Mouse (Mus musculus): Measurements from ENCODE around the gene Upk3bl. TPM values are rescaled to one million over a fixed set of nuclear protein-coding genes. Genes with fewer than 3 reads are reported as not detected.
"Not testable (repeated sequence)": the region's sequence is repeated elsewhere in the genome, so short reads cannot be mapped to it uniquely, and the experiment has no call there.

Upk3bl gene
- polyA plus RNA-seq, 1 experiment from 2014 or later: 2.6 TPM

GRCm38 (mm10) chr5:136051231-136052085, 2.8 kb upstream of the Upk3bl start:
- peak overlapping the region; percentile 16; the same call in 1 of the 2 replicates for H3K4me3 ChIP-seq
- WGBS: 13% methylated on average over 10 of the region's 10 CpGs
- H3K9me3 ChIP-seq: no peaks in the 10 kb centered on the region
- peaks cover 15% of the 10 kb centered on the region for H3K4me1 ChIP-seq
- H3K36me3 ChIP-seq: no peaks in the 10 kb centered on the region
- peak overlapping the region; percentile 74 for H3K27ac ChIP-seq
- no peaks in the 10 kb centered on the region for H3K27me3 ChIP-seq (ENCODE audit: insufficient read depth, poor library complexity, severe bottlenecking)
- peak; percentile 79 for DNase-seq (ENCODE audit: low spot score)

- no peaks in the 10 kb centered on the region for H3K9me3 ChIP-seq
- H3K27ac ChIP-seq: no peak overlapping the region
- 74% methylated on average over 8 of the region's 8 CpGs for WGBS
- no peaks in the 10 kb centered on the region for H3K36me3 ChIP-seq
- 0 out of 2 replicates have a peak, but pooled peaks cover 13% of the 10 kb centered on the region for H3K27me3 ChIP-seq (ENCODE audit: insufficient read depth, poor library complexity, severe bottlenecking)
- H3K4me1 ChIP-seq: peaks cover 20% of the 10 kb centered on the region
- DNase-seq (ENCODE audit: low spot score): no peak
- no peak overlapping the region for H3K4me3 ChIP-seq
Observed at GRCm38 (mm10) chr5:136052861-136053655, 1.2 kb upstream of the Upk3bl start.

GRCm38 (mm10) chr5:136056062-136056461, 1.8 kb downstream of the Upk3bl start:
- peaks cover 41% of the 10 kb centered on the region for H3K27me3 ChIP-seq (ENCODE audit: insufficient read depth, poor library complexity, severe bottlenecking)
- 34% methylated on average over 4 of the region's 4 CpGs for WGBS
- H3K4me3 ChIP-seq: no peak overlapping the region
- H3K9me3 ChIP-seq: no peaks in the 10 kb centered on the region
- peaks cover 19% of the 10 kb centered on the region for H3K4me1 ChIP-seq
- H3K27ac ChIP-seq: no peak overlapping the region
- DNase-seq (ENCODE audit: low spot score): no peak
- H3K36me3 ChIP-seq: no peaks in the 10 kb centered on the region

- WGBS: 28% methylated on average over 8 of the region's 8 CpGs
- H3K36me3 ChIP-seq: no peaks in the 10 kb centered on the region
- H3K27me3 ChIP-seq (ENCODE audit: insufficient read depth, poor library complexity, severe bottlenecking): peaks cover 50% of the 10 kb centered on the region
- peaks cover 9% of the 10 kb centered on the region for H3K4me1 ChIP-seq
- no peak overlapping the region for H3K4me3 ChIP-seq
- no peak for DNase-seq (ENCODE audit: low spot score)
- no peaks in the 10 kb centered on the region for H3K9me3 ChIP-seq
- H3K27ac ChIP-seq: no peak overlapping the region
Observed at GRCm38 (mm10) chr5:136057085-136057484, 2.8 kb downstream of the Upk3bl start.

- H3K27me3 ChIP-seq (ENCODE audit: insufficient read depth, poor library complexity, severe bottlenecking): peaks cover 55% of the 10 kb centered on the region
- no peak overlapping the region for H3K27ac ChIP-seq
- H3K36me3 ChIP-seq: no peaks in the 10 kb centered on the region
- WGBS: 11% methylated on average over 12 of the region's 12 CpGs
- peak; percentile 85 for DNase-seq (ENCODE audit: low spot score)
- H3K4me3 ChIP-seq: no peak overlapping the region
- H3K9me3 ChIP-seq: no peaks in the 10 kb centered on the region
- H3K4me1 ChIP-seq: peaks cover 5% of the 10 kb centered on the region; the same call in 1 of the 2 replicates
Observed at GRCm38 (mm10) chr5:136061567-136061966, 7.3 kb downstream of the Upk3bl start.

GRCm38 (mm10) chr5:136063920-136064319, 9.6 kb downstream of the Upk3bl start:
- H3K36me3 ChIP-seq: no peaks in the 10 kb centered on the region
- no peak for DNase-seq (ENCODE audit: low spot score)
- H3K27me3 ChIP-seq (ENCODE audit: insufficient read depth, poor library complexity, severe bottlenecking): peaks cover 36% of the 10 kb centered on the region
- H3K9me3 ChIP-seq: no peaks in the 10 kb centered on the region
- no peak overlapping the region for H3K4me3 ChIP-seq
- no peaks in the 10 kb centered on the region for H3K4me1 ChIP-seq
- 87% methylated on average over 10 of the region's 10 CpGs for WGBS
- H3K27ac ChIP-seq: no peak overlapping the region

- H3K27ac ChIP-seq; H3K36me3 ChIP-seq; H3K9me3 ChIP-seq; DNase-seq (ENCODE audit: low spot score); H3K4me1 ChIP-seq; H3K4me3 ChIP-seq: not testable (repeated sequence)
- peaks cover 15% of the 10 kb centered on the region for H3K27me3 ChIP-seq (ENCODE audit: insufficient read depth, poor library complexity, severe bottlenecking)
- WGBS: 67% methylated on average over 11 of the region's 11 CpGs
Observed at GRCm38 (mm10) chr5:136066404-136067148, 12.3 kb downstream of the Upk3bl start.

- no peak for DNase-seq (ENCODE audit: low spot score)
- Histone ChIP-seq H3K4me3 (no peak overlapping the region), H3K9me3 (no peaks in the 10 kb centered on the region), H3K4me1 (no peaks in the 10 kb centered on the region), H3K27me3 (ENCODE audit: insufficient read depth, poor library complexity, severe bottlenecking) (peaks cover 11% of the 10 kb centered on the region), H3K27ac (no peak overlapping the region), H3K36me3 (no peaks in the 10 kb centered on the region)
- 60% methylated on average over 2 of the region's 2 CpGs for WGBS
Observed at GRCm38 (mm10) chr5:136069411-136069810, 15.1 kb downstream of the Upk3bl start.

GRCm38 (mm10) chr5:136073051-136073450, 18.8 kb downstream of the Upk3bl start:
- H3K9me3 ChIP-seq: no peaks in the 10 kb centered on the region
- WGBS: 62% methylated on average over 6 of the region's 6 CpGs
- no peak overlapping the region for H3K27ac ChIP-seq
- no peak for DNase-seq (ENCODE audit: low spot score)
- H3K4me3 ChIP-seq: no peak overlapping the region
- peaks cover 5% of the 10 kb centered on the region; the same call in 1 of the 2 replicates for H3K27me3 ChIP-seq (ENCODE audit: insufficient read depth, poor library complexity, severe bottlenecking)
- H3K36me3 ChIP-seq: no peaks in the 10 kb centered on the region
- H3K4me1 ChIP-seq: no peaks in the 10 kb centered on the region

- H3K27ac ChIP-seq: no peak overlapping the region
- H3K9me3 ChIP-seq: no peaks in the 10 kb centered on the region
- WGBS: 60% methylated on average over 11 of the region's 11 CpGs
- H3K4me1 ChIP-seq: no peaks in the 10 kb centered on the region
- H3K27me3 ChIP-seq (ENCODE audit: insufficient read depth, poor library complexity, severe bottlenecking): peaks cover 5% of the 10 kb centered on the region; the same call in 1 of the 2 replicates
- no peak overlapping the region for H3K4me3 ChIP-seq
- DNase-seq (ENCODE audit: low spot score): no peak
- H3K36me3 ChIP-seq: no peaks in the 10 kb centered on the region
Observed at GRCm38 (mm10) chr5:136073526-136073925, 19.2 kb downstream of the Upk3bl start.

- Histone ChIP-seq H3K27ac (no peak overlapping the region), H3K27me3 (ENCODE audit: insufficient read depth, poor library complexity, severe bottlenecking) (peaks cover 5% of the 10 kb centered on the region; the same call in 1 of the 2 replicates), H3K36me3 (no peaks in the 10 kb centered on the region), H3K4me3 (no peak overlapping the region), H3K9me3 (no peaks in the 10 kb centered on the region), H3K4me1 (no peaks in the 10 kb centered on the region)
- DNase-seq (ENCODE audit: low spot score): no peak
- whole genome bisulfite sequencing: 68% methylated on average over 5 of the region's 5 CpGs
Observed at GRCm38 (mm10) chr5:136075076-136075475, 20.8 kb downstream of the Upk3bl start.

GRCm38 (mm10) chr5:136076284-136076683, 22.0 kb downstream of the Upk3bl start:
- no peak overlapping the region for H3K27ac ChIP-seq
- no peaks in the 10 kb centered on the region for H3K9me3 ChIP-seq
- WGBS: 58% methylated on average over 7 of the region's 7 CpGs
- no peak for DNase-seq (ENCODE audit: low spot score)
- H3K27me3 ChIP-seq (ENCODE audit: insufficient read depth, poor library complexity, severe bottlenecking): peaks cover 3% of the 10 kb centered on the region
- no peak overlapping the region for H3K4me3 ChIP-seq
- no peaks in the 10 kb centered on the region for H3K4me1 ChIP-seq
- no peaks in the 10 kb centered on the region for H3K36me3 ChIP-seq
